Mouse (Mus musculus): ENCODE results near the gene Rad52.

GRCm38 (mm10) chr6:119915710-119916109 is 13.2 kb downstream of the Rad52 start:
- TF ChIP-seq CEBPB (IDR thresholded peaks at IDR 0.05; ENCODE audit: insufficient read depth, poor library complexity, severe bottlenecking) (no peak), POLR2AphosphoS2 (IDR thresholded peaks at IDR 0.05; ENCODE audit: insufficient read length, low read depth) (no peak), E2F4 (IDR thresholded peaks at IDR 0.05; ENCODE audit: insufficient read depth) (no peak), POLR2A (IDR thresholded peaks at IDR 0.05; ENCODE audit: insufficient read length, low read depth) (no peak), SRF (IDR thresholded peaks at IDR 0.05; ENCODE audit: control insufficient read depth, insufficient read length, low read depth) (no peak), TCF12 (IDR thresholded peaks at IDR 0.05; ENCODE audit: insufficient read depth, poor library complexity, severe bottlenecking) (no peak), MAX (IDR thresholded peaks at IDR 0.05; ENCODE audit: low read depth) (no peak), MYOG (IDR thresholded peaks at IDR 0.05; ENCODE audit: control insufficient read depth in 1 of 3, insufficient read depth in 1 of 3, insufficient read length in 2 of 3, low read depth in 2 of 3) (no peak), USF1 (IDR thresholded peaks at IDR 0.05; ENCODE audit: low read depth) (no peak)

Data from myocyte (in vitro differentiated cells).